Mouse (Mus musculus): ENCODE data around the gene Limk1.

- TF ChIP-seq CTCF (IDR thresholded peaks at IDR 0.05; ENCODE audit: low read depth) = no peak
- TF ChIP-seq EP300 (IDR thresholded peaks at IDR 0.05; ENCODE audit: low read depth) = no peak
Measured at GRCm38 (mm10) chr5:134686541-134686940, 1.9 kb downstream of the Limk1 start.

All from heart, postnatal 0 days (tissue).